Mouse (Mus musculus) c-Kit-negative CD71-positive TER-119-positive erythroid progenitor cells, embryonic 14.5 days (primary cell): ENCODE measurements around the gene Vmn2r17.

ENCODE experiments used
- DNase-seq: peaks from one replicate; pipeline ENCODE4 v3.0.0-alpha.2; 2013; ENCODE audit warnings: low read depth, low spot score

The Vmn2r17 gene

GRCm38 (mm10) chr5:109419388-109419787, at the start of gene Vmn2r17:
Gene Vmn2r17 (plus strand): TSS chr5:109419688.
- DNase-seq: no peak

- DNase-seq: no peak
Observed at GRCm38 (mm10) chr5:109466576-109467506, 47.4 kb downstream of the Vmn2r17 start.

GRCm38 (mm10) chr5:109506729-109507128, 87.2 kb downstream of the Vmn2r17 start:
- DNase-seq: no peak
